Mouse (Mus musculus): ENCODE results near the gene Cdh22.

GRCm38 (mm10) chr2:165086634-165087033, 148.0 kb downstream of the Cdh22 start:
- TF ChIP-seq EP300 (IDR thresholded peaks at IDR 0.05; ENCODE audit: low read depth) (no peak), CTCF (IDR thresholded peaks at IDR 0.05; ENCODE audit: low read depth) (no peak)
